Mouse (Mus musculus) layer of hippocampus, postnatal 14 days (tissue): ENCODE measurements around the gene Mapk1. TPM values are rescaled to one million over a fixed set of nuclear protein-coding genes. Genes with fewer than 3 reads are reported as not detected.
"Not testable (repeated sequence)": the region's sequence is repeated elsewhere in the genome, so short reads cannot be mapped to it uniquely, and the experiment has no call there.

Experiments used
- DNase-seq, 2 experiments: peaks; one replicate each; pipeline ENCODE4 v3.0.0; 2021 to 2022; ENCODE audit warnings: low spot score in 2 of 2, mixed read lengths in 1 of 2
- long read RNA-seq, 2 experiments: library from polyadenylated mRNA; stranded (forward); transcript quantifications; one replicate each; pipeline ENCODE4 v2.0.0; 2021
- total RNA-seq, 2 experiments: library from RNA; stranded (reverse); gene quantifications; 2 replicates each; pipeline ENCODE4 v1.2.3; 2021

Mapk1 gene
- 100 to 1,000 TPM; 453 to 458 TPM for total RNA-seq
- long read RNA-seq, experiment 1, full-length matches to known transcripts, result 154 of 178 reads
- long read RNA-seq, experiment 1, partial matches to known transcripts, result 15 of 178 reads
- long read RNA-seq, experiment 1, other reads (novel, unspliced or antisense), result 9 of 178 reads
- long read RNA-seq, experiment 2, full-length matches to known transcripts, result 173 of 223 reads
- long read RNA-seq, experiment 2, partial matches to known transcripts, result 32 of 223 reads
- long read RNA-seq, experiment 2, other reads (novel, unspliced or antisense), result 18 of 223 reads

GRCm38 (mm10) chr16:16983131-16983533 lies at the start of gene Mapk1:
Gene Mapk1, plus strand, starts transcription at chr16:16983382.
- peak; percentile 96 to 97 for DNase-seq

- DNase-seq, result no peak
These were observed 43.6 kb upstream of the Mapk1 start for GRCm38 (mm10) chr16:16939543-16939942.

GRCm38 (mm10) chr16:16941078-16941477 lies 42.1 kb upstream of the Mapk1 start:
- DNase-seq, result no peak

- no peak for DNase-seq
These were observed 24.6 kb upstream of the Mapk1 start for GRCm38 (mm10) chr16:16958575-16958974.

GRCm38 (mm10) chr16:16959907-16960306 lies 23.3 kb upstream of the Mapk1 start:
- DNase-seq, result no peak

DNA sequence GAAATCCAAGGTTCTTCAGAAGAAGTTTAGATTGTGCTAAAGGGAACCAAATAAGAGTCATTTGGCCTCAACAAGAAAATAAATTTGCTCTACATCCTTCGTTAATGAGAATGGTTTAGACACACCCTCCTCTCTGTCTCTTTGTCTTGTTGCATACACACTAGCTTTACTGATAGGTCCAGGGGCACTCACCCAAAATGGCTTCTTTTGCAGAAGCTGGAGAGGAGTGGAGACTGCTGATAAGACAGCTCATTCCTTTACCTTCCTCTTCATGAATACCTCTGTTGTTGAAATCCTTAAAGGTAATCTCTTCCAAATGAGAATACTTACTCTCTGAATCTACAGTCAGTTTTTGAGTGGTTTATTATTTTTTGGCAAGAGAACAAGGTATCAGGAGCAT lies 18.0 kb upstream of the Mapk1 start:
- no peak for DNase-seq

DNA sequence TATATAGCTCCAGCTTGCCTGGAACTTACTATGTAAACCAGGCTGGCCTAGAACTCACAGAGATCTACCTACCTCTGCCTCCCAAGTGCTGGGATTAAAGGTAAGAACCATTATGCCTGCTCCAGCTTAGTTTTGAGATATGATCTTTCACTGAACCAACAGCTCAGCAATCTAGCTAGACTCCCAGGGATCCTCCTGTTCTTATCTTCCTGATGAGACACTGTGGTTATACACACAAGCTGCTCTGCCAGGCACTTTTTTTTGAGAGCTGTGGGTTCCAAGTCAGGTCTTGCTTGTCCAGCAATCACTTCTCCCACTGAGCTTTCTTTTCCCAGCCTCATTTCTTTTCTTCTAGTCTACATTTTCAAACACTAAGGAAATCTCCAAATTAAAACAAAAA lies 16.9 kb upstream of the Mapk1 start:
- no peak for DNase-seq

GRCm38 (mm10) chr16:16978061-16978460 lies 5.1 kb upstream of the Mapk1 start:
- no peak for DNase-seq

DNA sequence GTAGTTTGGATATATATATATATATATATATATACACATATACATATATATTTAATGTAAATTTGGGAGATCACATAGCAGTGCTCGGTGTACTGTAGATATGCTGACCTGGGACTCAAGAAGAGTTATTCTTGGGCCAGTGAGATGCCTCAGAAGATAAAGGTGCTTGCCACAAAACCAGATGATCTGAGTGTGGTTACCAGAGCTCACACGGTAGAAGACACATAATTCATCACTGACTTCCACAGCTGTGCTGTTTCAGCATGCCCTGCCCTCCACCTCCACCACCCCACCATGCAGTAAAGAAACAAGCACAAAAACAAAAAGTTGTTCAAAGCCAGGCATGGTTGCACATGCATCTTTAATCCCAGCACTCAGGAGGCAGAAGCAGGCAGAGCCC lies 4.4 kb upstream of the Mapk1 start:
- no peak for DNase-seq

DNA sequence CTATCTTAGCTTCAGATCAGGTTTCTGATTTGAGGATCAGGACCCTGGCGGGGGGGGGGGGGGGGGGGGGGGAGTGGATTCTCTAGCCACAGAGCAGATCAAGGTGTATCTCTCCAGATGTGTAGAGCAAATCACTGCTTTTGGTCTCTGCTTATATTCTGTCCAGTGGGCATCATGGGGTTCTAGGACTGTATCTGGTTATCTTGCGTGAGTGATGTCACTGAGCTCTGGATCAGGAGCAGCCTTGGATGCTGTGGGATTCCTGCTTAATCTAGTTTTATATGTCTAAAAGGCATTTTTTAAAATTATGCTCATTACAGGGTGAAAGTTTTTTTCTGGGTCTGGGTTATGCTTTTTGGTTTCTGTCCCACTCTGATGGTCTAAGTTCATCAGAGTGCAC lies 546 bp upstream of the Mapk1 start:
- no peak for DNase-seq

DNA sequence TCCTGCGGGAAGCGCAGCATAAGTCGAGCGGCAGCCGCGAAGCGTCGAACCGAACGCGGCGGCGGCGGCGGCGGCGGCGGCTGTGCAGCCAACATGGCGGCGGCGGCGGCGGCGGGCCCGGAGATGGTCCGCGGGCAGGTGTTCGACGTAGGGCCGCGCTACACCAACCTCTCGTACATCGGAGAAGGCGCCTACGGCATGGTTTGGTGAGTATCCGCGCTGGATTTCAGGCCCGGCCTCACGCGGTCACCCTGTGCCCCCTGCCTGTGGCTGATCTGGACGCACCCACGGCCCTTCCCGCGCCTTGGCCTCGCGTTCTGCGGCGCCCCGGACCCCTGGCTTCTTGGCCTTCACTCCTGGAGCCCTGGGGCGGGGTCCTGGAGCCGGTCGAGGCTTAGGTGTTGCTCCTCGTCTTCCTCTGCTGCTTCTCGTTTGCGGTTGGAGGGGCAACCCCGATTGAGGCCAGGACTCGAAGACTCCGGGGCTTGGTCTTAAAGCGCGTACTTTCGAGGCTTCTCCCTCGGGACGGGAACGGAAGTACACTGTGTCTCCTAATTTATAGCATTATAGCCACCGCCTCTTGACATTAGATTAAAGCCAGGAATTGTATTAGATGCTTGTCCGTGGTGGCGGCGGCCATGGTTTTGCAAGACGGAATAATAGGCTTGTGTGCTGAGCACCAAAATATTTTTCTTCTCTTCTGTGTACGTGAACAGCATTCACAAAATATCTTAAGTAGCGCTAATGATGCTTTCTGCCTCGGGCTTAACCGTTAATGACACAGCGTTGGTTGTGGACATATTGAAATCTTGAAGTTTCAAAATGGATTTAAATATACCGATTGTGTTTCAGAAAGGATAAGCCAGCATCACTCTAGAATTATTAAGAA lies 596 bp downstream of the Mapk1 start:
- DNase-seq, result peak in 1 of 2 experiments; percentile 38

DNA sequence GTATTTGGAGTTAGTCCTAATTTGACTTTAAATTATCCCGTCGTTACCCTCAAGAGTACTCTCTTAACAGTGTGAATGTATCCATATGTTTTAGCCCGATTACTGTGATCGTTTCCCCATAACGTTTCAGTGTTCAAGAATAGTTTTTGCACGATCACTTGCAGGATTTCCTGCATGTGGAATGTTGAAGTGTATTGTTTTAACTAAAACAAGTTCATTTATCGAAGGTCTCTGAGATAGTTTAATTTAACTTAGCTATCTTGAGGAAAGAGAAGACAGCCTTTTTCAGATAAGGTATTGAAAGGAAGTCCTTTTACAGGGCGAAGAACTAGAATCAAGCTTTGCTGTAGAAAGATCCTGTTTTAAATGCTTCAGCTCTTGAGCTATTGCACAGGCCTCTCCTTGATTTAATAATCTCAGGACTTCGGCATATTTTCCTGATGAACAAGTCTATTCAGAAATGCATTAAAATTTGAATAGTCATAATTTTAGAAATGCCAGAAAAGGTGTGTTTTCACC lies 1.3 kb downstream of the Mapk1 start:
- no peak for DNase-seq

- no peak for DNase-seq
These were observed 4.1 kb downstream of the Mapk1 start for GRCm38 (mm10) chr16:16987248-16987647.

DNA sequence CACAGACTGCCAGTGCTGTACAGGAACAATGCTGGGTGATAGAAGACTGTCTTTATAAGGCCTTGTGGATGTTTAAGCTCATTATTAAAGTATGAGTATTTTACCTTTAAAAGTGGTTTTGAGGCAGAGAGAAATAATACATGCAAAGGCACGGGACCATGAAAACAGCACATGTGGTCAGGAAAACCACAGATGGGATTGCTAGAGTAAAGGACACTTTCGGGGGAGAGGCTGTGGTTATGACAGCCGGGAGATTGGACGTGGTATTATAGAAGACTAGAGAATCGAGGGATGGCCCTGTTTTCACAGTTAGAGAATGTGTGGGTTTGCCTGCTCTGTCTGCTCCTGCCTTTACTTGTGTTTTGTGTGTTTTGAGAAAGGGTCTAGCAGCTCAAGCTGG lies 5.7 kb downstream of the Mapk1 start:
- no peak for DNase-seq

DNA sequence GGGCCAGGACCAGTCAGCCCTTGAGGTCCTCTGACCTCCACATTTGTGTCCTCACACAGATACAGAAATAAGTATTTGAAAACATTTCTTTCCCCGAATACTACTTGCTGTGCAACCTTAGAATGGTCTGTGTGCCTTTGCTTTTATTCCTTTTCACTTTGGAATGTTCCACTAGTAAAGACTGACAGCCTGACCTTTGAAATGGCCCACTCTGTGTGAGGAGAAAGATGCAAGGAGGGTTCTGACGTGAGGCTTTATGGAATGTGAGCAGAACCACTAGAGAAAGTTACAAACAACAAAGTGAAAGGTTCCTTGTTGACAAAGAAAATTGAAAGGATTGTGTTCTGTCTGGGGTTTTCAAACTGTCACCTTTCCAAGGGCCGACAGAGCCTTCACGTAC lies 6.8 kb downstream of the Mapk1 start:
- no peak for DNase-seq

GRCm38 (mm10) chr16:16994426-16995052 lies 11.4 kb downstream of the Mapk1 start:
- no peak for DNase-seq

DNA sequence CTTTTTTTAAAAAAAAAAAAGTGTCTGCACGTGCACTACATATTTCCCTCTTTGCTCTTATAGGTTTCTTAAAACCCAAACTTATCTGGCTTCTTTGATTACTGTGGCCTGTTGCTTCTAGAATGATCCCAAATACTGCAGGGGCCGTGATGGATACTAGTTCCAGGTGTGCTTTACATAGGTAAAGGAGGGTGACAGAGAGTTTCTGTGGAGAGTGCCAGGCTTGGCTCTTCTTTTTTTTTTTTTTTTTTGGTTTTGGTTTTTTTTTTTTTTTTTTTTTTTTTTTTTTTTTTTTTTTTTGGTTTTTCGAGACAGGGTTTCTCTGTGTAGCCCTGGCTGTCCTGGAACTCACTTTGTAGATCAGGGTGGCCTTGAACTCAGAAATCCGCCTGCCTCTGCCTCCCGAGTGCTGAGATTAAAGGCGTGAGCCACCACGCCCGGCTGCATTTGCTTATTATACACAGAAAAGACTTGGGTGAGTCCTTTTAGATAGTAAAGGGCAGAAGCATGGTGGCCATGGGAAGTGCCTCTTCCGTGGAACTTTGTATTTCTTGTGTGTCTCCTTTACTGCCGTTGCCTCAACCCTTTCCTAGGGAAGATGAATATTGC lies 13.0 kb downstream of the Mapk1 start:
- not testable (repeated sequence) for DNase-seq

DNA sequence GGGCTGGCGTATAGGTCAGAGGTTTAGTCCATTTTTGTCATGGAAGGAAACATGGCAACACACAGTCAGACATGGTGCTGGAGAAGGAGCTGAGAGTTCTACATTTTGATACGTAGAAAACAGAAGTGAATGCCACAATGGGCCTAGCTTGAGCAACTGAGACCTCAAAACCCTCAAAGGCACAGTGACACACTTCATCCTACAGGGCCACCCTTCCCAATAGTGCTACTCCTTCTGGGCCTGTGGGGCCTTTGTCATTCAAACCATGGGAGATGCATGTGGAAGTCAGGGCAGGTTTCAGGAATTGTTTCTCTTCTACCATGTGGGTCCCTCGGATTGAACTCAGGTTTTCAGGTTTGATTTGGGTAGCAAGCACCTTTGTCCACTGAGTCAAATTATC lies 17.9 kb downstream of the Mapk1 start:
- no peak for DNase-seq

DNA sequence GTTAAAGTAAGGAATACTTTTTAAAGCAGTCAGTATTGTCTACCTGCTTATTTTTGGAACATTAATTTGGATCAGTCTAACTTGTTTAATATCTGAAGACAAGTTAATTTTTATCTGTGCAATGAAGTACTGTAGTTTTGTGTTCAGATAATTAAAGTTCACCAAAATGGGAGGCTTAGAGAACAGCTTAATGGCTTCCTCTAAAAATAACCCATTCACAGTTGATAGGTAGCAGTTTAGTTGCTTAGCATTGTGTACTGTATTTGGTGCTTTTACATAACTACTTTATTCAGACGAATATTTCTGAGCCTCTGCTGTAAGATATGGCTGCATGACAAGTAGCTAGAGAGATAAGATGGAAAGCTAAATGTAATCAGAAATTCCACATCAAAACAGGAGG lies 23.9 kb downstream of the Mapk1 start:
- DNase-seq, result no peak

GRCm38 (mm10) chr16:17010036-17010435 lies 26.9 kb downstream of the Mapk1 start:
- no peak for DNase-seq

GRCm38 (mm10) chr16:17012583-17012982 lies 29.4 kb downstream of the Mapk1 start:
- no peak for DNase-seq
